Mouse (Mus musculus) E14TG2a.4 (cell line): ENCODE measurements around the gene Atxn7l1.

Source experiments
- CTCF ChIP-seq: conservative IDR thresholded peaks from 2 replicates; pipeline ENCODE4 v1.5.1; 2014; ENCODE audit warnings: low read length
- NANOG ChIP-seq: IDR thresholded peaks from 2 replicates; pipeline ENCODE4 v1.6.1; 2014; ENCODE audit warnings: borderline replicate concordance, low read length, mixed read lengths
- POU5F1 ChIP-seq: IDR thresholded peaks from 2 replicates; pipeline ENCODE4 v1.6.1; 2014; ENCODE audit warnings: low read length, borderline replicate concordance

GRCm38 (mm10) chr12:33206300-33206699 lies 58.8 kb downstream of the Atxn7l1 start:
- no peak for TF ChIP-seq CTCF
- no peak for TF ChIP-seq POU5F1
- TF ChIP-seq NANOG: no peak
